Comparison of ENCODE assay signal across 14 mouse cellular contexts in the genomic region with DNA sequence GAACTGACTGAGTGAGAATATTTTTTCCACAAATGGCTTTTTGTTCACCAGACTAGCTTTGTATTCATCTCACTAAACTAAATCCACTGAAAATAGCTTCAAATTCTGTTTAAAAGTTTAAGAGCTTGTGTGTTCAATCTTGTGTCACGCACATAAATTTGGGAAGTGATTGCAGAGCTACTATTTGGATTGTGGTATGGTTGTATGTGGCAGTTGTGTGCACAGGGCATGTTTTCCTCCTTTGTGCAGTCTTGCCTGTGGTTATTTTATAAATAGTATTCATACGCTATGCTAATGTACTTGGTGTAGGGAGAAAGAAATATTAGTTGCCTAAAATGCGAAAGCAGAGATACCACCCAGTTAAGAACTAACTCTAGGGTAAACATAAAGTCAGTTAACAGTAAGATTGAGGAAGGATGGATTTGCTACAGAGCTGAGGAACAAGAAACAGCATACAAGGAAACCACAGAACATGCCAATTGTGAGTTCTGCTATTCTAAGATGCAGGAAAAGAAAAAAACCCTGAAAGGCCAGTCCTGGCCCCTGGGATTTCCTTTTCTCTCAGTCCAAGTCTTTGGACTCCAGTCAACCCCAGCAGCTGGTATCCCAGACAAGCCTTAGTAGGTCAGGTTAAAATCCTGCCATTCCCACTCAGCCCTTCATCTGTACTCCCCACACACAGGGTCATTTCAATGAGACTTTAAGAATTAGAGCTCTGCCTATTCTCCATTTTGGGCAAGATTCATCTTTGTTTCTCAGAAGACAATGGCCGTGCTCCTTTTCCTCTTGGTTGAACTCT.
DNase-seq lines count a peak whose midpoint lies in the region; ATAC-seq and TF ChIP-seq lines count a peak whose summit lies in the region.
"Had no signal": no experiment of that assay in that cellular context is flagged by ENCODE, and none has a peak within 500 bp of the region (broad histone marks: within the 10 kb centered on the region; RNA-seq: fewer than 3 reads in every experiment).

No protein-coding gene starts in this region.

- no peak for TF ChIP-seq CTCF in layer of hippocampus, adult 2 months (conservative IDR thresholded peaks at IDR 0.05)

- intact Hi-C loops in left cerebral cortex, postnatal 10 days (cut with DNase I): no loop called here

- no peak overlapping the region for H3K4me2 ChIP-seq in forebrain, embryonic 16.5 days (ENCODE audit: low read length)
- H3K4me2 ChIP-seq in forebrain, embryonic 13.5 days: no peak overlapping the region
- H3K4me2 ChIP-seq in intestine, embryonic 16.5 days (ENCODE audit: low read depth, low read length): no peak overlapping the region
- H3K4me2 ChIP-seq: embryonic facial prominence, embryonic 15.5 days; midbrain, embryonic 12.5 days had no signal

- DNase-seq in layer of hippocampus, adult 2 months (ENCODE audit: low spot score in 2 of 2): peak in 1 of 2 experiments; percentile 39
- DNase-seq in layer of hippocampus, postnatal 25 days (ENCODE audit: extremely low spot score in 1 of 2, low spot score in 1 of 2): no peak
- peak; percentile 20 to 40 for DNase-seq in left cerebral cortex, postnatal 10 days (ENCODE audit: extremely low spot score in 1 of 2, low spot score in 2 of 2)
- DNase-seq in kidney, postnatal 14 days: no peak
- DNase-seq: cerebellum, postnatal 25 days; gastrocnemius, adult 2 months; lung, adult 2 months; thymus, postnatal 14 days had no signal

- no peaks in the 10 kb centered on the region for H3K4me1 ChIP-seq in forebrain, embryonic 16.5 days (replicated peaks; ENCODE audit: control insufficient read depth, insufficient read depth, low read length)
- no peaks in the 10 kb centered on the region for H3K4me1 ChIP-seq in forebrain, embryonic 13.5 days
- H3K4me1 ChIP-seq in brown adipose tissue, adult 24 weeks (ENCODE audit: control insufficient read depth, insufficient read depth, insufficient read length, low read length): no peaks in the 10 kb centered on the region
- no peaks in the 10 kb centered on the region for H3K4me1 ChIP-seq in intestine, embryonic 16.5 days (ENCODE audit: control insufficient read depth, insufficient read depth, low read length)
- H3K4me1 ChIP-seq: embryonic facial prominence, embryonic 15.5 days; midbrain, embryonic 12.5 days had no signal

- peak; percentile 45; the same call in 1 of the 2 replicates for ATAC-seq in forebrain, embryonic 16.5 days
- no peak for ATAC-seq in forebrain, embryonic 13.5 days
- no peak for ATAC-seq in intestine, embryonic 16.5 days

- no peak overlapping the region for H3K4me3 ChIP-seq in forebrain, embryonic 16.5 days (replicated peaks; ENCODE audit: low read length)
- H3K4me3 ChIP-seq in forebrain, embryonic 13.5 days: no peak overlapping the region
- no peak overlapping the region for H3K4me3 ChIP-seq in layer of hippocampus, adult 2 months
- no peak overlapping the region for H3K4me3 ChIP-seq in brown adipose tissue, adult 24 weeks (ENCODE audit: insufficient read depth, low read depth, low read length)
- no peak overlapping the region for H3K4me3 ChIP-seq in intestine, embryonic 16.5 days (ENCODE audit: low read length)
- H3K4me3 ChIP-seq: embryonic facial prominence, embryonic 15.5 days; gastrocnemius, adult 2 months; midbrain, embryonic 12.5 days had no signal

- no peaks in the 10 kb centered on the region for H3K27me3 ChIP-seq in forebrain, embryonic 16.5 days (replicated peaks; ENCODE audit: control insufficient read depth, insufficient read depth, low read length)
- H3K27me3 ChIP-seq in forebrain, embryonic 13.5 days: no peaks in the 10 kb centered on the region
- H3K27me3 ChIP-seq in intestine, embryonic 16.5 days (replicated peaks; ENCODE audit: control insufficient read depth, insufficient read depth, low read length): no peaks in the 10 kb centered on the region
- H3K27me3 ChIP-seq: embryonic facial prominence, embryonic 15.5 days; midbrain, embryonic 12.5 days had no signal

- no peak overlapping the region for H3K9ac ChIP-seq in forebrain, embryonic 16.5 days (replicated peaks; ENCODE audit: low read depth, low read length)
- no peak overlapping the region for H3K9ac ChIP-seq in forebrain, embryonic 13.5 days
- no peak overlapping the region for H3K9ac ChIP-seq in intestine, embryonic 16.5 days (ENCODE audit: low read depth, low read length)
- H3K9ac ChIP-seq: embryonic facial prominence, embryonic 15.5 days; midbrain, embryonic 12.5 days had no signal

- WGBS in forebrain, embryonic 16.5 days: 86% methylated on average over 4 of the region's 4 CpGs
- WGBS in forebrain, embryonic 13.5 days: 91% methylated on average over 4 of the region's 4 CpGs
- WGBS in intestine, embryonic 16.5 days: 87% methylated on average over 4 of the region's 4 CpGs

- no peak overlapping the region for H3K27ac ChIP-seq in forebrain, embryonic 16.5 days (ENCODE audit: low read length)
- H3K27ac ChIP-seq in forebrain, embryonic 13.5 days: no peak overlapping the region
- H3K27ac ChIP-seq in layer of hippocampus, adult 2 months: peak overlapping the region; percentile 64
- peak overlapping the region; percentile 54 for H3K27ac ChIP-seq in brown adipose tissue, adult 24 weeks (replicated peaks; ENCODE audit: low read depth, low read length)
- no peak overlapping the region; the same call in 1 of the 2 replicates for H3K27ac ChIP-seq in intestine, embryonic 16.5 days (ENCODE audit: low read length)
- H3K27ac ChIP-seq: embryonic facial prominence, embryonic 15.5 days; gastrocnemius, adult 2 months; midbrain, embryonic 12.5 days had no signal

- no peaks in the 10 kb centered on the region for H3K9me3 ChIP-seq in forebrain, embryonic 16.5 days (ENCODE audit: control insufficient read depth, low read length)
- H3K9me3 ChIP-seq in forebrain, embryonic 13.5 days (replicated peaks): no peaks in the 10 kb centered on the region
- no peaks in the 10 kb centered on the region for H3K9me3 ChIP-seq in intestine, embryonic 16.5 days (ENCODE audit: control insufficient read depth, low read length)
- H3K9me3 ChIP-seq: embryonic facial prominence, embryonic 15.5 days; midbrain, embryonic 12.5 days had no signal

- H3K36me3 ChIP-seq in forebrain, embryonic 16.5 days (ENCODE audit: control insufficient read depth, insufficient read depth): no peaks in the 10 kb centered on the region
- H3K36me3 ChIP-seq in forebrain, embryonic 13.5 days (ENCODE audit: poor library complexity, severe bottlenecking): no peaks in the 10 kb centered on the region
- H3K36me3 ChIP-seq in intestine, embryonic 16.5 days (ENCODE audit: control insufficient read depth, insufficient read depth, low read length): no peaks in the 10 kb centered on the region
- H3K36me3 ChIP-seq: embryonic facial prominence, embryonic 15.5 days; midbrain, embryonic 12.5 days had no signal

Comparison
In these comparisons a context has a peak if more than half of its experiments do, and no peak if none do; other contexts are left out.
1. H3K27ac ChIP-seq: peak in layer of hippocampus, adult 2 months (single experiment) and brown adipose tissue, adult 24 weeks (single experiment); none in forebrain, embryonic 16.5 days (single experiment), forebrain, embryonic 13.5 days (single experiment) and intestine, embryonic 16.5 days (single experiment).
2. DNase-seq: peak in left cerebral cortex, postnatal 10 days (2 of 2); none in layer of hippocampus, postnatal 25 days (0 of 2) and kidney, postnatal 14 days (single experiment).